Mouse (Mus musculus): ENCODE results near the gene Sstr4.

GRCm38 (mm10) chr2:148428523-148428922 is 33.4 kb downstream of the Sstr4 start:
- TF ChIP-seq POLR2A (IDR thresholded peaks at IDR 0.05; ENCODE audit: borderline replicate concordance, insufficient read depth, low read length) (no peak), CTCF (IDR thresholded peaks at IDR 0.05; ENCODE audit: borderline replicate concordance, insufficient read depth, low read depth, low read length) (no peak)
